Mouse (Mus musculus) limb, embryonic 12.5 days (tissue): Measurements from ENCODE around the gene Tenm2. TPM values are rescaled to one million over a fixed set of nuclear protein-coding genes. Genes with fewer than 3 reads are reported as not detected.

Experiments used
- ATAC-seq: fragments of 200-750 bp; cut with Nextera tagmentation; 2 replicates; pipeline ENCODE4 v1.8.0; 2017; ENCODE audit warnings: low read depth, moderate TSS enrichment; ENCODE audit not compliant: insufficient number of reproducible peaks, insufficient read depth, low FRiP score, low TSS enrichment
- H3K27ac ChIP-seq: fragments of 300-500 bp; sonication (generic); 2 replicates; pipeline ENCODE4 v1.5.1; 2016; ENCODE audit warnings: mild to moderate bottlenecking, moderate library complexity
- H3K27me3 ChIP-seq: fragments of 300-500 bp; sonication (generic); 2 replicates; pipeline ENCODE4 v1.6.1; 2016; ENCODE audit warnings: mild to moderate bottlenecking, moderate library complexity
- H3K36me3 ChIP-seq: fragments of 300-500 bp; sonication (generic); 2 replicates; pipeline ENCODE4 v1.6.1; 2016; ENCODE audit warnings: mild to moderate bottlenecking, moderate library complexity
- H3K4me1 ChIP-seq: fragments of 300-500 bp; sonication (generic); replicated peaks from 2 replicates; pipeline ENCODE4 v1.6.1; 2016
- H3K4me2 ChIP-seq: fragments of 300-500 bp; sonication (generic); 2 replicates; pipeline ENCODE4 v1.6.1; 2016; ENCODE audit warnings: mild to moderate bottlenecking, moderate library complexity
- H3K4me3 ChIP-seq: fragments of 300-500 bp; sonication (generic); replicated peaks from 2 replicates; pipeline ENCODE4 v1.5.1; 2016; ENCODE audit warnings: mild to moderate bottlenecking
- H3K9ac ChIP-seq: fragments of 300-500 bp; sonication (generic); replicated peaks from 2 replicates; pipeline ENCODE4 v1.6.1; 2016; ENCODE audit warnings: mild to moderate bottlenecking, moderate library complexity
- H3K9me3 ChIP-seq: fragments of 300-500 bp; sonication (generic); 2 replicates; pipeline ENCODE4 v1.6.1; 2016; ENCODE audit warnings: mild to moderate bottlenecking, moderate library complexity
- WGBS: fragments of 180-500 bp; shearing (Covaris S2); methylation state at CpG from one replicate; pipeline ENCODE4 v1.1.7; 2016; 5-methylcytosine and 5-hydroxymethylcytosine counted together
- polyA plus RNA-seq: library from polyadenylated mRNA; unstranded; fragments of >200 nt; fragmentation: Nextera tagmentation; extraction: Ambion mirVana; gene quantifications from 2 replicates; pipeline ENCODE4 v1.2.1, GENCODE M21; 2016

The Tenm2 gene
- polyA plus RNA-seq, 1 experiment from 2014 or later: 0.94 TPM

DNA sequence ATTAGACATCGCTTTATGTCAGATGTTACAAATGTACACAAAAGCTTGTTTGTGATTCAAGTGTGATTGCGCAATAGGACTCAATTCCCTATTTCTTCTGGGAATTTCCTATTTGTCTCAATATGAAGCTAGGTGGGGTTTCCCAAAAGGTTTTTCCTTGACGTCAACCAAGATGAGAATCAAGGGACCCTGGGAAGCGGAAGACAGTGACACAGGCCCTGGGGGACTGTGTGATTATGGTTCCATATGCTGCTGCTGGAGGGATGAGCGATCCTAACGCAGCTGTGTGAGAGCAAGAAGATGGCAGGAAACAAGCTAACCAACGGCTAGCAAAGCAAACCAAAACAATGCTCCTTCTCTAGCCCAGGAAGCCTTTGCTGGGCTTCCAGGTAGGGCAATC, 820.5 kb downstream of the Tenm2 start:
- no peaks in the 10 kb centered on the region for H3K27me3 ChIP-seq
- 83% methylated on average over 7 of the region's 7 CpGs for WGBS
- no peak for ATAC-seq

DNA sequence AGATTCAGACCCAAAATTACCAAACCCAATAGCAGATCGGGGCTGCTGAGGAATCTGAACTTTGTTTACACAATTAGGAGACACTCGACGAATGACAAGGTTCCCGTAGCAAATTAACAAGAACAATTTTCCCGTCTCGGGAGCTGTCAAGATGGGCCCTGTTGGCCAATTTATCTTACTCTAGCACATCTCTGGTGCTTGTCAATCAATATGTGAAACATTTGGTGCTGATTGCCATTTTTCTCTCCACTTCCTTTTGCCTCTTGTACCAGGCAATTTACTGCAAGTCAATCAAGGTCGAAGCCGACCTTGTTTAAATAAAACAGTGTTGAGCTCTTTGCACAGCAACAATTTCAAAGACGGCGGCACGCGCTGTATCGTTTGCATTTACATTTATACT, 824.9 kb downstream of the Tenm2 start:
- no peak overlapping the region for H3K4me2 ChIP-seq
- no peak overlapping the region for H3K4me3 ChIP-seq
- H3K36me3 ChIP-seq: no peaks in the 10 kb centered on the region
- H3K4me1 ChIP-seq: peaks cover 12% of the 10 kb centered on the region; the same call in 1 of the 2 replicates
- no peaks in the 10 kb centered on the region for H3K9me3 ChIP-seq
- no peak for ATAC-seq
- H3K9ac ChIP-seq: no peak overlapping the region
- H3K27ac ChIP-seq: no peak overlapping the region
- H3K27me3 ChIP-seq: no peaks in the 10 kb centered on the region; the same call in 1 of the 2 replicates
- 63% methylated on average over 13 of the region's 13 CpGs for WGBS

More for the DNA sequence above, 820.5 kb downstream of the Tenm2 start:
- Histone ChIP-seq H3K27ac (no peak overlapping the region), H3K4me1 (peaks cover 12% of the 10 kb centered on the region; the same call in 1 of the 2 replicates), H3K4me3 (no peak overlapping the region), H3K9me3 (no peaks in the 10 kb centered on the region), H3K36me3 (no peaks in the 10 kb centered on the region), H3K9ac (no peak overlapping the region), H3K4me2 (no peak overlapping the region)

DNA sequence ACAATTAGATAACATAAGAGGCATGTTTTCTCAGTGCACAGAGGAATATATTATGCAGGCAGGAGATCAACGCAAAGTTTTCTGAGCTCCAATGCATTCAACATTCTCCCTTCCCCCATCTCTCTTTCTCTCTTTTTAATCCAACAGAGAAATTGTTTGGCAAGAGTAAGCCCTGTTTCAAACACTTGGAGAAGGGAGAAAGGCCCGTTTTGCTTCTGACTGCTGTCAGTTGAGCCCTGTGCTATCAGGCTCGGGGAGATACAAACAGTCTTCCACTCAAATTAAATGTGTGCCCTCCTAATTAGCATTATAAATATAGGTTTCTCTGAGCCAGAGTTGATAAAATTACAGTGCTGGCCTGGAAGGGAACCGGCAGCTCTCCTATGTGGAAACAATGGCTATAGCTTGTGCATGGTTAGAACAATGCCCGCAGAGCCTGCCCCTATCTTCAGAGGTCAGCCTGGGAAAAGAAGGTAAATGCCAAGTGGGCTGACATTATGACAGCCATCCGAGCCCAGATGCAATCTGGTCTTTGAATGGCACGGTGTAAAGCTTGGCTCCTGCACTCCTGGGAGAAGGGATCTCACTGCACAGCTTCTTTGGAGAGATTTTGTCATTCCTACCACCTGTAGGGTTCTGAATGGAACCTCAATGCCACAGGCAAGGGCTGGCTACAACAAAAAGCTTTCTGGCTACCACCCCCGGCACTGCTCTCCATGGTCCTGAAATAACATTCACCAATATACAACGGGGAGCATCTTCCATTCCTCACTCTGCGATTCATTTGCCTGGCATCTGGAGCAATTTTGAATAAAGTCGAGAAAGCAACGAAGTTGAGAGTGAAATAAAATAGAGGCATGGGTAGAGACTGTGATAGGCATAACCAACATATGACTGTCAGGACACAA, 839.7 kb downstream of the Tenm2 start:
- no peak overlapping the region for H3K4me3 ChIP-seq
- ATAC-seq: no peak
- H3K4me1 ChIP-seq: no peaks in the 10 kb centered on the region
- H3K9ac ChIP-seq: no peak overlapping the region
- WGBS: 53% methylated on average over 12 of the region's 12 CpGs
- H3K4me2 ChIP-seq: no peak overlapping the region
- H3K27me3 ChIP-seq: no peaks in the 10 kb centered on the region
- no peak overlapping the region for H3K27ac ChIP-seq
- H3K9me3 ChIP-seq: no peaks in the 10 kb centered on the region
- no peaks in the 10 kb centered on the region for H3K36me3 ChIP-seq

DNA sequence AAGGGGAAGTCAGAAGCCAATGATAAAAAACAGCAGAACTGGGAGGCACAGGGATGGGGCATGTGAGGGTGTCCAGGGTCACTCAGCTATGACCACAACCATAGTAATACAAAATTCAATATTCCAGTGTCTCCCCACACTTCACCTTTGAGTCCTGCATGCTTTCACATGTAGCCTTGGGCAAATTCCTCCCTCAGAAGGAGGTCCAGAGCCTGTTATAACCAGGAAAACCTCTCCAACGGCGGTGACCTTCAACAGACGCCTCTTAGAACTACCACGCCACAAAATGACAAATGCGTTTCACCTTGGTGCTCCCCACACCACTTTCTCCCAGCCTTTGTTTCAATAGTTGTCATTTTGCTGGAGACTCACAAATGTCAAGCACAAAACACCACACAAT, 851.1 kb downstream of the Tenm2 start:
- Histone ChIP-seq H3K4me1 (no peaks in the 10 kb centered on the region), H3K4me3 (no peak overlapping the region), H3K27me3 (no peaks in the 10 kb centered on the region), H3K36me3 (no peaks in the 10 kb centered on the region), H3K9me3 (no peaks in the 10 kb centered on the region), H3K27ac (no peak overlapping the region), H3K4me2 (no peak overlapping the region), H3K9ac (no peak overlapping the region)
- ATAC-seq: no peak
- 77% methylated on average over 5 of the region's 5 CpGs for WGBS

DNA sequence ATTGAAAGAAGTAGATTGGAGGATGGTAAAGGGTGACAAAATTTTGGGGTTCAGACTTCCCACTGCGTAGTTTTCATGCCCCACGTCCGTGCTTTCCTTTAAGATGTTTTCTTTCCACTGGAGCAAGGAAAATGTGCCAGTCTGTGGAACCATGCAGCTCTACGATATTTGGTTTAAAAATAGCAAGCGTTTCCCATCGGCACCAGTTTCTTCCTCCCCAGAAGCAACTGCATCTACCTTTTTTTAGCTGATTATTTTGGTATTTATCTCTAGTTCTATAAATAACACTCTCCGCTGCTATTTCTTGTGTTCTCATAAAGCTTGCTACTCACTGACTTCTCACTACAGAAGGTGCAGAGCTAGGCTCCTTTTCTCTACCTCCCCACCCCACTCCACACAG, 864.0 kb downstream of the Tenm2 start:
- Histone ChIP-seq H3K4me2 (no peak overlapping the region), H3K4me1 (no peaks in the 10 kb centered on the region), H3K9ac (no peak overlapping the region), H3K4me3 (no peak overlapping the region), H3K27ac (no peak overlapping the region), H3K36me3 (no peaks in the 10 kb centered on the region), H3K27me3 (no peaks in the 10 kb centered on the region), H3K9me3 (no peaks in the 10 kb centered on the region)
- WGBS: 94% methylated on average over 7 of the region's 7 CpGs
- ATAC-seq: no peak

DNA sequence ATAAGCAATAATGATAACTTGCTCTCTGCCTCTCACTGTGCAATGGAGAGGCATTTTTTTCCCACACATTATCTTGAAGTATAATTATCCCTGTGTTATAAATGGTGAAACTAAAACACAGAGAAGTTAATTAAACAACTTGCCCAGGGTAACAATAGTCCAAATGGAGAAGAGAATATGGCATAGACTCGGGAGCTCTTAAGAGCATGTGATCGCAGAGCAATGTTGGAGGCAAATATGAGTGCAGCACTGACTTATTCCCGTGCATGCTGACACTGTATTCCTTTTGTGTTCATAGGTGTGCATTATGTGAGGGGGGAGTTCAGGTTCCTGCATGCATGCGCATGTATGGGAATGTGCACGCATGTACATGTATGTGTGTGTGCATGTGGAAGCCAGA, 870.7 kb downstream of the Tenm2 start:
- no peaks in the 10 kb centered on the region for H3K36me3 ChIP-seq
- H3K4me2 ChIP-seq: peak overlapping the region; percentile 34; the same call in 1 of the 2 replicates
- H3K4me1 ChIP-seq: peaks cover 8% of the 10 kb centered on the region; the same call in 1 of the 2 replicates
- ATAC-seq: no peak
- H3K9ac ChIP-seq: no peak overlapping the region
- H3K4me3 ChIP-seq: no peak overlapping the region
- WGBS: 93% methylated on average over 5 of the region's 5 CpGs
- H3K27me3 ChIP-seq: peaks cover 6% of the 10 kb centered on the region; the same call in 1 of the 2 replicates
- no peaks in the 10 kb centered on the region for H3K9me3 ChIP-seq
- H3K27ac ChIP-seq: no peak overlapping the region

DNA sequence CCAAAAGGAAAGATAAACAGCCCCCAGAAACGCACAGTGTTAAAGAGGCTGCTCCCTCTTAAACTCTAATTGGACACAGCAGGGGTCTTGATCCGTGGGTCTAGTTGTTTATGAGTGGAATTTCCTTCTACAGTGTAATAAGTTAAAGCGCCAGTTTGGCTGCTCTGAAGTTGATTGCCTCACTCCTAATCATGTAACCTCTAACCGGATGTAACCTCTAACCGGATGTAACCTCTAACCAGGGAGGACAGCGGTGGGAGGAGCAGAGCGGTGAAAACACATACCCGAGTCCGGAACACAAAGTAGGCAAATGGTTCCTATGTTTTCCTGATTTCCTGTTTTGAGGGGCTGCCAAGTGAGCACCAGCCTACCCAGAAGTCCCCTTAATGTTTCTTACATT, 871.3 kb downstream of the Tenm2 start:
- H3K4me3 ChIP-seq: no peak overlapping the region
- no peaks in the 10 kb centered on the region for H3K9me3 ChIP-seq
- H3K27ac ChIP-seq: no peak overlapping the region
- H3K4me2 ChIP-seq: peak overlapping the region; percentile 34
- no peaks in the 10 kb centered on the region for H3K36me3 ChIP-seq
- peaks cover 8% of the 10 kb centered on the region; the same call in 1 of the 2 replicates for H3K4me1 ChIP-seq
- peaks cover 6% of the 10 kb centered on the region; the same call in 1 of the 2 replicates for H3K27me3 ChIP-seq
- H3K9ac ChIP-seq: no peak overlapping the region
- ATAC-seq: peak; percentile 42; the same call in 1 of the 2 replicates
- 15% methylated on average over 9 of the region's 9 CpGs for WGBS

DNA sequence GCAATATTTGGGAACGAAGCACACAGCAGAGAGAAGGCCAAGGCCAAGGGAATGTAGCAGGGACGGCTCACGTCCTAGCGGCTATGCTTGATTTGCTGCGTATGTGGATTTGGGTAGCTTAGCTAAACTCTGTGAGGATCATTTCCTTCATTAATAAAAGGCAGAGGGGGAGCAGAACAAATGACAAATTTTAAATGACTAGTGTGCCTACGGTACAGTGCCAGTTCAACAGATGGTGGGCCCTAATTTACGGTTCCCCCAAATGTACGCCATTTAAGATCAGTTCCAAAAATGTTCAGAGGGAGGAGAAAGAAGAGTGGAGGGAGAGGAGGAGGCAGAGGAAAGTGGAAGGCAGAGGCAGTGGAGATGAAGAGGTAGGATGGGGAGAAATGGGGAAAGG, 873.2 kb downstream of the Tenm2 start:
- WGBS: 74% methylated on average over 8 of the region's 8 CpGs
- no peak overlapping the region for H3K4me2 ChIP-seq
- peaks cover 8% of the 10 kb centered on the region; the same call in 1 of the 2 replicates for H3K4me1 ChIP-seq
- ATAC-seq: no peak
- H3K9me3 ChIP-seq: no peaks in the 10 kb centered on the region
- peaks cover 6% of the 10 kb centered on the region; the same call in 1 of the 2 replicates for H3K27me3 ChIP-seq
- no peak overlapping the region for H3K4me3 ChIP-seq
- no peak overlapping the region for H3K9ac ChIP-seq
- H3K36me3 ChIP-seq: no peaks in the 10 kb centered on the region
- H3K27ac ChIP-seq: no peak overlapping the region

DNA sequence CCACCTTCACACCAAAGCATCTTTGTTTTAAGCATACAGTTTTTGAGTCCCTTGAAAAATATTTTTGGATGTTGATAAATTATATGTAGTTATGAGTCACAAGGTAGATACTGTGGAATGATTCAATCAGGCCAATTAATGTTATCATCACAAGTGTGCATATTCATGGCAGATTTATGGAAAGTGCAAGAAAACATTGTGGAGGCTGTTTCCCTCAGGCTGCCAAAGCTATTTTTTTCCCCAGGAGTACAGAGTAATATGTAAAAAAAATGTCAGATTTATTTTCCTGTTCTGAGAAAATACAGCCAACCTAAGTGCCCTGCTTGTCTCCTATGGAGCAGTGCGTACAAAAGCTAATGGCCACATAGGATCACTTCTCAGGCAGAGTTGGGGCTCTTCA, 882.5 kb downstream of the Tenm2 start:
- no peak for ATAC-seq
- Histone ChIP-seq H3K4me3 (no peak overlapping the region), H3K4me2 (no peak overlapping the region), H3K27me3 (no peaks in the 10 kb centered on the region), H3K27ac (no peak overlapping the region), H3K9me3 (no peaks in the 10 kb centered on the region), H3K9ac (no peak overlapping the region), H3K4me1 (no peaks in the 10 kb centered on the region), H3K36me3 (no peaks in the 10 kb centered on the region)
- WGBS: 90% methylated on average over 1 of the region's 1 CpGs

DNA sequence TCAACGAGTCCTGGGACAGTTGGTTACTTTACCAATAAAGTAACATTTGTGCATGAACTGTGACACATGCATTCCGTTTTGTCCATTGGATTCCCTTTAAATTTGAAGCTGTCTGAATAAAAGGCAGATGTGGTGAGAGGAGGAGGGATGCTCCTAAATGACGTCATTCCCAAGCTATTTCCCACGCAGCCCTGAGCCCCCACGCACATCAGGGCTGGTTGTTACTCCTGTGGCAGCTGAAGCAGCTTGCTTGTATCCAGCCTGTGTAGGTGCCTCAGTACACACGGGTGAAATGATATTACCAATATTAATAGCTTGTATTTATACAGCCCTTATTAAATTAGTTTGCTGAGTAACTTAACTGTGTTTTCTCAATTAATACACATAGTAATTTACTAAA, 884.0 kb downstream of the Tenm2 start:
- Histone ChIP-seq H3K4me1 (no peaks in the 10 kb centered on the region), H3K4me2 (no peak overlapping the region), H3K9ac (no peak overlapping the region), H3K36me3 (no peaks in the 10 kb centered on the region), H3K27ac (no peak overlapping the region), H3K9me3 (no peaks in the 10 kb centered on the region), H3K4me3 (no peak overlapping the region), H3K27me3 (no peaks in the 10 kb centered on the region)
- ATAC-seq: no peak
- WGBS: 46% methylated on average over 6 of the region's 6 CpGs

DNA sequence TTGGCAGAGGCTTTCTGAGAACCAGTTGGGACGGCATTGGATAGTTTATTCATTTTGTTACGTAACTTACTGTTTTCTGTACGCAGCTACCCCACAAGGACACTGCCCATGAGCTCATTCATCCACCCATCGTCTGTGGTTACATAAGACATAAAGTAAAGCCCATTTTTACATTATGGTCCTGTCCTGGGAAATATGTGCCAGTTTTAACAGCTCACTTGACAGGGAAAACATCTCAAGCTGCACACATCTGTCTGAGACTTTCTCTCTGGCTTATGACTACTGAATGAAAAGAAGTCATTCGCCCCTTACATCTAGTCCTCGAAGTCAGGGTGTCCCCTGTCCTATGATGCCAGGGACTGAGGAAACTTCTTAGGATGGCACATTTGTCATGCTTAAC, 884.4 kb downstream of the Tenm2 start:
- Histone ChIP-seq H3K4me1 (no peaks in the 10 kb centered on the region), H3K27ac (no peak overlapping the region), H3K9ac (no peak overlapping the region), H3K36me3 (no peaks in the 10 kb centered on the region), H3K27me3 (no peaks in the 10 kb centered on the region), H3K4me2 (no peak overlapping the region), H3K4me3 (no peak overlapping the region), H3K9me3 (no peaks in the 10 kb centered on the region)
- 82% methylated on average over 6 of the region's 6 CpGs for WGBS
- ATAC-seq: no peak
